Mouse (Mus musculus): ENCODE results near the gene Phka1.

Phka1 gene

GRCm38 (mm10) chrX:102475555-102475954, 168.5 kb downstream of the Phka1 start:
- DNase-seq (ENCODE audit: low read depth in 1 of 2, low spot score in 2 of 2): no peak

Measured in monocyte, adult 2 months (primary cell).